In the genomic region with DNA sequence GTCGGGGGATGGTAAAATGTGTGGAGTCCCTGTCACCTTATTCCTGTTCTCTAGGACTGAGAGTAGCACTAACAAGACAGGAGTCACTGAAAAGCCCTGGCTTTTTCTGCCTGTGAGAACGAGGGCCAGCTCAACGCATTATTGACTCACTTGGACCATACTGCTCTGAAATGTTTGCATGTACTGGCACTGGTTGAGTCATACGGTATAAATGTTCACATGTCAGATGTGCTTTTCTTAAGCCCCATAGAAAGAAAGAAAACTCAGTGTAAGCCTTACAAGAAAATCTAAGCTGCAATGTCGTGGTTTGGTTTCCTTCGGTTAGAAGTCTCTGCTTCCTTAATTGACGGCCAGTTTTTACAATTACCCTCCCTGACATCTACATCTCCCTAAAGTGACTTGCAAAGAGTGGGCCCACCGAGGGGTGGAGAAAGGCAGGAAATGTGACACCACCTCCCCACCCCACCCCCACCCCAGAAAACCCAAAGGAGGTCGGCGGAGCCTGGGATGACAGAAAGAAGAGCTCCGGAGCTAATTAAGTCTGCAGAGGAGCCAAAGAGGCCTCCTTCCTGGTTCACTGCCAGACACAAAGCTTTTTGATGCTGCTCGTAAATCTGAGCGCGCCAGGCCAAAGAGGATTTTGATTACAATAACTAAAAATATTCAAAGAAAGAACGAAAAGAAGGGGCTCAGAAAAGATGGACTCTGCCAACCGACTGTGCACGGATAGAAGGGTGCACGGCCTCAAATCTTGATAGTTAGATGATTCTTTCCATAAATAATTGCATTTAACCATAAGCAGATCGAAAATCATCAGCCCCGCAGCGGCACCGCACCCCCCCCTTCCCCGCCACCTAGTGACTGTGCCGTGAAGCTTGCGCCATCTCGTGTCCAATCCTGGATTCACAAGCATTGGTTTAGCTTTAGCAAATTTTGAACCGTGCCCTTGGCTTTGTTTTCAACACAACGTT, we compare ENCODE assay signal across 8 mouse cellular contexts. TPM values are rescaled to one million over a fixed set of nuclear protein-coding genes. Genes with fewer than 3 reads are reported as not detected.
DNase-seq lines count a peak whose midpoint lies in the region; ATAC-seq and TF ChIP-seq lines count a peak whose summit lies in the region.

No protein-coding gene starts in this region.

- WGBS in forebrain, embryonic 12.5 days, result 5% methylated on average over 28 of the region's 28 CpGs
- WGBS in lung, embryonic 14.5 days, result 4% methylated on average over 28 of the region's 28 CpGs
- WGBS in olfactory bulb, adult 2 months, result 8% methylated on average over 28 of the region's 28 CpGs

- 0 out of 2 replicates have a peak, but pooled peaks cover 3% of the 10 kb centered on the region for H3K27me3 ChIP-seq in forebrain, embryonic 12.5 days
- no peaks in the 10 kb centered on the region for H3K27me3 ChIP-seq in lung, embryonic 14.5 days (ENCODE audit: insufficient read depth, low read length)

- H3K4me2 ChIP-seq in forebrain, embryonic 12.5 days, result peak overlapping the region; percentile 58
- peak overlapping the region; percentile 73 for H3K4me2 ChIP-seq in lung, embryonic 14.5 days

- H3K27ac ChIP-seq in forebrain, embryonic 12.5 days, result peak overlapping the region; percentile 82
- peak overlapping the region; percentile 81 for H3K27ac ChIP-seq in lung, embryonic 14.5 days (ENCODE audit: low read depth)
- no peak overlapping the region for H3K27ac ChIP-seq in olfactory bulb, adult 2 months (ENCODE audit: insufficient read depth, low read depth, low read length)

- peaks cover 21% of the 10 kb centered on the region for H3K4me1 ChIP-seq in forebrain, embryonic 12.5 days
- peaks cover 15% of the 10 kb centered on the region for H3K4me1 ChIP-seq in lung, embryonic 14.5 days (ENCODE audit: insufficient read depth)
- H3K4me1 ChIP-seq in olfactory bulb, adult 2 months (ENCODE audit: control insufficient read depth, insufficient read depth, low read length), result peaks cover 4% of the 10 kb centered on the region; the same call in 1 of the 2 replicates

- peak; percentile 94 for TF ChIP-seq CTCF in lung, embryonic 14.5 days (IDR thresholded peaks at IDR 0.05; ENCODE audit: low read depth)
- TF ChIP-seq CTCF in olfactory bulb, adult 2 months (IDR thresholded peaks at IDR 0.05; ENCODE audit: insufficient read depth, low read depth, low read length), result peak; percentile 77

- intact Hi-C loops in heart, postnatal 25 days (cut with DNase I), result loop anchor here (1.0 to 2.0 kb wide), 2 partner anchors 70 to 78 kb away; no protein-coding TSS in a partner anchor

- peak; percentile 52 to 67 for DNase-seq in CD8-positive naive resting alpha-beta T cell, adult 2 months (ENCODE audit: low read depth in 2 of 2, low spot score in 2 of 2)
- peak; percentile 5 for DNase-seq in c-Kit-negative CD71-positive TER-119-positive erythroid progenitor cells, embryonic 14.5 days (ENCODE audit: low read depth, low spot score)
- peak; percentile 12 for DNase-seq in heart, postnatal 25 days (ENCODE audit: low spot score)
- DNase-seq in layer of hippocampus, adult 18-20 months (ENCODE audit: low spot score in 2 of 2), result peak; percentile 59 to 91
- peak; percentile 92 for DNase-seq in lung, embryonic 14.5 days
- peak; percentile 18 to 23 for DNase-seq in thymus, adult 18-20 months

- peak overlapping the region; percentile 53 for H3K9ac ChIP-seq in forebrain, embryonic 12.5 days
- peak overlapping the region; percentile 45 for H3K9ac ChIP-seq in lung, embryonic 14.5 days

- H3K4me3 ChIP-seq in forebrain, embryonic 12.5 days (replicated peaks), result peak overlapping the region; percentile 39
- peak overlapping the region; percentile 37 for H3K4me3 ChIP-seq in lung, embryonic 14.5 days (ENCODE audit: low read depth, low read length)
- H3K4me3 ChIP-seq in olfactory bulb, adult 2 months (ENCODE audit: insufficient read depth, low read depth, low read length), result peak overlapping the region; percentile 29

- peak; percentile 74 for ATAC-seq in forebrain, embryonic 12.5 days (ENCODE audit: low FRiP score)
- ATAC-seq in lung, embryonic 14.5 days (ENCODE audit: insufficient read depth), result peak; percentile 72

- TF ChIP-seq POLR2A in olfactory bulb, adult 2 months (IDR thresholded peaks at IDR 0.05; ENCODE audit: insufficient read depth, low read depth, low read length), result no peak

- no peaks in the 10 kb centered on the region for H3K9me3 ChIP-seq in forebrain, embryonic 12.5 days
- H3K9me3 ChIP-seq in lung, embryonic 14.5 days (ENCODE audit: low read depth, low read length), result no peaks in the 10 kb centered on the region

- no peaks in the 10 kb centered on the region for H3K36me3 ChIP-seq in forebrain, embryonic 12.5 days (replicated peaks)
- no peaks in the 10 kb centered on the region for H3K36me3 ChIP-seq in lung, embryonic 14.5 days (ENCODE audit: insufficient read depth)

RNA-seq across cellular contexts. Expression of a gene that starts 28.0 kb away (rescaled TPM):
- not detected in 2 replicates for polyA plus RNA-seq in forebrain, embryonic 12.5 days (2016; fragmentation: Nextera tagmentation; extraction: Ambion mirVana)
- not detected for total RNA-seq in heart, postnatal 25 days (2021)
- not detected for total RNA-seq in layer of hippocampus, adult 18-20 months (2021)
- not detected in 2 replicates for polyA plus RNA-seq in lung, embryonic 14.5 days (2014; fragmentation: Nextera tagmentation; extraction: Ambion mirVana)
- not detected in 2 replicates for polyA plus RNA-seq in olfactory bulb, adult 2 months (2012; ENCODE audit: insufficient read depth, insufficient read length, low replicate concordance, missing spikeins)

RNA-seq across cellular contexts. Expression of a gene that starts 40.5 kb away (rescaled TPM):
- polyA plus RNA-seq in forebrain, embryonic 12.5 days (2016; fragmentation: Nextera tagmentation; extraction: Ambion mirVana), result 0.46 and 0.81 TPM in 2 replicates
- total RNA-seq in heart, postnatal 25 days (2021), result 1 to 10 TPM; 1.4 to 1.5 TPM
- under 1 TPM; 0.61 to 0.67 TPM for total RNA-seq in layer of hippocampus, adult 18-20 months (2021)
- 1.8 TPM in 2 replicates for polyA plus RNA-seq in lung, embryonic 14.5 days (2014; fragmentation: Nextera tagmentation; extraction: Ambion mirVana)
- polyA plus RNA-seq in olfactory bulb, adult 2 months (2012; ENCODE audit: insufficient read depth, insufficient read length, low replicate concordance, missing spikeins), result not detected in 2 replicates

Comparison
In these comparisons a context has a peak if more than half of its experiments do, and no peak if none do; other contexts are left out.
1. DNase-seq: peak in every context shown above with its lines; median percentile 92 in lung, embryonic 14.5 days; 75 in layer of hippocampus, adult 18-20 months; 60 in CD8-positive naive resting alpha-beta T cell, adult 2 months; 20 in thymus, adult 18-20 months; 12 in heart, postnatal 25 days; 5 in c-Kit-negative CD71-positive TER-119-positive erythroid progenitor cells, embryonic 14.5 days.